Mouse (Mus musculus) layer of hippocampus, adult 18-20 months (tissue): ENCODE results near the gene Ep400. TPM values are rescaled to one million over a fixed set of nuclear protein-coding genes. Genes with fewer than 3 reads are reported as not detected.

ENCODE experiments used
- microRNA-seq, 2 experiments: library from miRNA; unstranded; fragments of <30 nt; microRNA quantifications; one replicate each; pipeline ENCODE4 v1.2.0; 2021
- total RNA-seq, 2 experiments: library from RNA; stranded (reverse); gene quantifications; 2 replicates each; pipeline ENCODE4 v1.2.3; 2021

The Ep400 gene
- total RNA-seq, 2 experiments from 2014 or later: 108 to 114 TPM

Small RNA genes lying within 50 kb of the gene (microRNA-seq; reads per million reads assigned to microRNA genes)
- gene Mir7026: 1.2 to 2.1 reads per million in 2 experiments

Other genes starting within 250 kb of the Ep400 start
- 100 to 1,000 TPM; 117 to 131 TPM for gene Galnt9, start 226.4 kb downstream of the Ep400 start, total RNA-seq
- gene Noc4l, start 117.3 kb downstream of the Ep400 start, total RNA-seq: 10 to 100 TPM; 22.5 to 26.1 TPM
- 10 to 100 TPM; 28.4 to 28.9 TPM for gene Ddx51, start 117.3 kb downstream of the Ep400 start, total RNA-seq
- 10 to 100 TPM; 19.4 to 20.1 TPM for gene Pus1, start 9.9 kb upstream of the Ep400 start, total RNA-seq
- gene Ulk1, start 39.4 kb upstream of the Ep400 start, total RNA-seq: 10 to 100 TPM; 62.4 to 70.3 TPM
- 10 to 100 TPM; 12.3 to 13.3 TPM for gene Hscb, start 69.1 kb upstream of the Ep400 start, total RNA-seq
- 1 to 10 TPM; 1.6 to 2.9 TPM for gene Chek2, start 69.3 kb upstream of the Ep400 start, total RNA-seq
- 1 to 10 TPM; 7.6 to 7.8 TPM for gene Ttc28, start 109.1 kb upstream of the Ep400 start, total RNA-seq